In genomic region chr9:104002913-104003330, GRCm38 (mm10) we compare ENCODE assay signal across 8 mouse cellular contexts. TPM values are rescaled to one million over a fixed set of nuclear protein-coding genes. Genes with fewer than 3 reads are reported as not detected.
DNase-seq lines count a peak whose midpoint lies in the region; ATAC-seq and TF ChIP-seq lines count a peak whose summit lies in the region.

No protein-coding gene starts in this region.

- peaks cover 0 to 2% of the 10 kb centered on the region in 2 experiments for H3K36me3 ChIP-seq in CH12.LX (replicated peaks in 1 of 2; ENCODE audit: control insufficient read depth in 1 of 2, insufficient read depth in 1 of 2, low read length in 1 of 2)
- H3K36me3 ChIP-seq in hindbrain, embryonic 13.5 days = peaks cover 3% of the 10 kb centered on the region; the same call in 1 of the 2 replicates
- H3K36me3 ChIP-seq in limb, embryonic 10.5 days = peaks cover 10% of the 10 kb centered on the region

- no peak for TF ChIP-seq EP300 in CH12.LX (IDR thresholded peaks at IDR 0.05; ENCODE audit: low read length)

- no peaks in the 10 kb centered on the region for H3K9me3 ChIP-seq in CH12.LX (replicated peaks; ENCODE audit: low read length)
- no peaks in the 10 kb centered on the region for H3K9me3 ChIP-seq in hindbrain, embryonic 13.5 days
- no peaks in the 10 kb centered on the region for H3K9me3 ChIP-seq in limb, embryonic 10.5 days (replicated peaks)

- dilution Hi-C loops in CH12.LX (cut with MboI; ENCODE audit: extremely low pct_ligation_motif_present, extremely low pct_unique_long_range_greater_than_20kb, low sequenced_read_pairs) = no loop called here

- ATAC-seq in hindbrain, embryonic 13.5 days (ENCODE audit: low FRiP score) = peak; percentile 53

- TF ChIP-seq POLR2A in CH12.LX (IDR thresholded peaks at IDR 0.05; ENCODE audit: low read depth, low read length) = no peak

- peak; percentile 69 for TF ChIP-seq RAD21 in CH12.LX (IDR thresholded peaks at IDR 0.05; ENCODE audit: low read depth, low read length)

- peak overlapping the region; percentile 35; the same call in 1 of the 2 replicates for H3K9ac ChIP-seq in CH12.LX (ENCODE audit: insufficient read depth, low read depth)
- H3K9ac ChIP-seq in hindbrain, embryonic 13.5 days = peak overlapping the region; percentile 77

- 0% methylated on average over 37 of the region's 37 CpGs for WGBS in hindbrain, embryonic 13.5 days
- WGBS in limb, embryonic 10.5 days = under 1% methylated on average over 37 of the region's 37 CpGs

- 0 out of 2 replicates have a peak overlapping the region, but pooled peaks have one; percentile 7 for H3K27ac ChIP-seq in CH12.LX (ENCODE audit: insufficient read depth, low read depth)
- H3K27ac ChIP-seq in hindbrain, embryonic 13.5 days = peak overlapping the region; percentile 87
- H3K27ac ChIP-seq in limb, embryonic 10.5 days = peak overlapping the region; percentile 89

- peak overlapping the region; percentile 53 to 74 (median 62) for H3K4me3 ChIP-seq in CH12.LX (replicated peaks in 1 of 3; ENCODE audit: low read depth in 2 of 3, low read length in 2 of 3, poor library complexity in 1 of 3)
- peak overlapping the region; percentile 64 for H3K4me3 ChIP-seq in hindbrain, embryonic 13.5 days
- peak overlapping the region; percentile 86 for H3K4me3 ChIP-seq in limb, embryonic 10.5 days

- peak overlapping the region; percentile 62 for H3K4me2 ChIP-seq in CH12.LX (ENCODE audit: insufficient read depth, low read depth, poor library complexity, severe bottlenecking)
- H3K4me2 ChIP-seq in hindbrain, embryonic 13.5 days = peak overlapping the region; percentile 65

- H3K4me1 ChIP-seq in CH12.LX (ENCODE audit: control insufficient read depth in 1 of 2, insufficient read depth in 2 of 2) = peaks cover 3 to 7% of the 10 kb centered on the region in 2 experiments
- peaks cover 19% of the 10 kb centered on the region for H3K4me1 ChIP-seq in hindbrain, embryonic 13.5 days (replicated peaks)
- H3K4me1 ChIP-seq in limb, embryonic 10.5 days = peaks cover 12% of the 10 kb centered on the region

- no peaks in the 10 kb centered on the region for H3K79me2 ChIP-seq in CH12.LX (replicated peaks; ENCODE audit: control insufficient read depth, extremely low read depth, insufficient read depth, poor library complexity, severe bottlenecking)

- peak in 1 of 2 experiments; percentile 79; a peak in 2 of 4 replicates for TF ChIP-seq CTCF in CH12.LX (conservative IDR thresholded peaks at IDR 0.05 in 1 of 2, IDR thresholded peaks at IDR 0.05 in 1 of 2; ENCODE audit: low read depth in 2 of 2, low read length in 2 of 2)

- in situ Hi-C loops in CH12.LX (cut with MboI; ENCODE audit: low pct_ligation_motif_present, low pct_unique_long_range_greater_than_20kb, low sequenced_read_pairs) = loop anchor here (25.0 kb wide), 1 partner anchor 516 kb away; the partner anchor contains the start of gene Bfsp2

- DNase-seq in adrenal gland, postnatal 14 days = peak; percentile 82
- no peak for DNase-seq in adrenal gland, adult 2 months
- peak; percentile 67 for DNase-seq in CH12.LX (ENCODE audit: extremely low read depth)
- peak; percentile 92 for DNase-seq in embryo, embryonic 11 days
- DNase-seq in limb, embryonic 10.5 days (ENCODE audit: low spot score) = peak; percentile 83
- peak; percentile 82 for DNase-seq in mesoderm, embryonic 11.5 days (ENCODE audit: low read depth, low spot score)
- peak; percentile 58 to 67 for DNase-seq in spleen, postnatal 36 days (ENCODE audit: low spot score in 2 of 2)

- H3K27me3 ChIP-seq in CH12.LX (replicated peaks) = peaks cover 18% of the 10 kb centered on the region
- 0 out of 2 replicates have a peak, but pooled peaks cover 4% of the 10 kb centered on the region for H3K27me3 ChIP-seq in hindbrain, embryonic 13.5 days
- H3K27me3 ChIP-seq in limb, embryonic 10.5 days (ENCODE audit: low read depth, poor library complexity, severe bottlenecking) = 0 out of 2 replicates have a peak, but pooled peaks cover 4% of the 10 kb centered on the region

TF ChIP-seq in CH12.LX, 34 proteins besides CTCF, POLR2A, EP300 and RAD21:
- TF ChIP-seq TCF12 (IDR thresholded peaks at IDR 0.05; ENCODE audit: low read depth, low read length) (0 out of 2 replicates have a peak, but pooled peaks have one; percentile 9), SIN3A (IDR thresholded peaks at IDR 0.05; ENCODE audit: low read length) (peak; percentile 60; the same call in 1 of the 2 replicates), MEF2A (IDR thresholded peaks at IDR 0.05; ENCODE audit: borderline replicate concordance, low read depth, low read length) (no peak; the same call in 1 of the 2 replicates), RCOR1 (conservative IDR thresholded peaks at IDR 0.05; ENCODE audit: low read depth, low read length) (no peak), MYC (IDR thresholded peaks at IDR 0.05; ENCODE audit: low read depth, low read length) (no peak), SMC3 (IDR thresholded peaks at IDR 0.05; ENCODE audit: low read depth, low read length) (peak; percentile 49), ZNF384 (IDR thresholded peaks at IDR 0.05; ENCODE audit: low read depth, low read length) (no peak), TBP (conservative IDR thresholded peaks at IDR 0.05; ENCODE audit: low read depth, low read length) (0 out of 2 replicates have a peak, but pooled peaks have one; percentile 38), JUN (IDR thresholded peaks at IDR 0.05; ENCODE audit: insufficient read depth, low read depth, low read length) (no peak), MAFK (IDR thresholded peaks at IDR 0.05; ENCODE audit: insufficient replicate concordance, low read length) (no peak), MAZ (IDR thresholded peaks at IDR 0.05; ENCODE audit: low read depth, low read length) (no peak), KAT2A (IDR thresholded peaks at IDR 0.05; ENCODE audit: insufficient replicate concordance, low read length) (no peak), MXI1 (IDR thresholded peaks at IDR 0.05; ENCODE audit: low read depth, low read length) (peak; percentile 37; the same call in 1 of the 2 replicates), ZMIZ1 (IDR thresholded peaks at IDR 0.05; ENCODE audit: low read depth, low read length) (no peak), POLR2AphosphoS2 (IDR thresholded peaks at IDR 0.05; ENCODE audit: low read depth, low read length) (no peak), ELF1 (IDR thresholded peaks at IDR 0.05; ENCODE audit: low read depth, low read length) (0 out of 2 replicates have a peak, but pooled peaks have one; percentile 23), CHD2 (IDR thresholded peaks at IDR 0.05; ENCODE audit: low read length) (no peak), IRF4 (IDR thresholded peaks at IDR 0.05; ENCODE audit: low read depth, low read length) (peak; percentile 61; the same call in 1 of the 2 replicates), BHLHE40 (IDR thresholded peaks at IDR 0.05; ENCODE audit: low read depth, low read length) (no peak), CHD1 (IDR thresholded peaks at IDR 0.05; ENCODE audit: low read depth, low read length) (no peak), USF1 (IDR thresholded peaks at IDR 0.05; ENCODE audit: low read depth, low read length) (no peak), HCFC1 (IDR thresholded peaks at IDR 0.05; ENCODE audit: low read depth, low read length) (peak; percentile 39), NRF1 (IDR thresholded peaks at IDR 0.05; ENCODE audit: low read depth, low read length) (peak; percentile 42; the same call in 1 of the 2 replicates), UBTF (IDR thresholded peaks at IDR 0.05; ENCODE audit: low read depth, low read length) (peak; percentile 90), GABPA (IDR thresholded peaks at IDR 0.05; ENCODE audit: insufficient replicate concordance, low read depth, low read length) (no peak), PAX5 (IDR thresholded peaks at IDR 0.05; ENCODE audit: low read length) (no peak), USF2 (conservative IDR thresholded peaks at IDR 0.05; ENCODE audit: low read depth, low read length) (no peak), ZC3H11A (IDR thresholded peaks at IDR 0.05; ENCODE audit: low read depth, low read length) (no peak), E2F4 (IDR thresholded peaks at IDR 0.05; ENCODE audit: insufficient replicate concordance, low read depth, low read length) (no peak), JUND (conservative IDR thresholded peaks at IDR 0.05; ENCODE audit: low read depth, low read length) (no peak), MAX (IDR thresholded peaks at IDR 0.05; ENCODE audit: low read length) (peak; percentile 19; the same call in 1 of the 2 replicates), ZKSCAN1 (IDR thresholded peaks at IDR 0.05; ENCODE audit: borderline replicate concordance, low read depth, low read length) (no peak), NELFE (IDR thresholded peaks at IDR 0.05; ENCODE audit: low read depth, low read length) (0 out of 2 replicates have a peak, but pooled peaks have one; percentile 46), ETS1 (conservative IDR thresholded peaks at IDR 0.05; ENCODE audit: low read depth, low read length) (0 out of 2 replicates have a peak, but pooled peaks have one; percentile 5)

RNA-seq across cellular contexts. Expression of gene Nphp3, which starts 0.6 kb away (rescaled TPM):
- total RNA-seq in adrenal gland, postnatal 14 days (2021) = 3.0 and 4.7 TPM in 2 replicates
- 1 to 10 TPM; 2.3 to 4.7 TPM for total RNA-seq in adrenal gland, adult 2 months (2021)
- 8.4 and 8.6 TPM in 2 replicates for polyA plus RNA-seq in adrenal gland, adult 2 months (2012; rRNA removed)
- total RNA-seq in CH12.LX (2012; rRNA removed) = 2.2 and 2.3 TPM in 2 replicates
- total RNA-seq in CH12.LX (2014; rRNA removed) = 0.89 and 1.3 TPM in 2 replicates
- polyA plus RNA-seq in CH12.LX (2012; ENCODE audit: insufficient read length, low read depth) = 2.2 and 2.9 TPM in 2 replicates
- 2.9 and 3.9 TPM in 2 replicates for polyA plus RNA-seq in hindbrain, embryonic 13.5 days (2015; fragmentation: Nextera tagmentation; extraction: Ambion mirVana)
- 3.8 and 3.9 TPM in 2 replicates for polyA plus RNA-seq in limb, embryonic 10.5 days (2016; fragmentation: Nextera tagmentation; extraction: Ambion mirVana)

RNA-seq across cellular contexts. Expression of gene Gm28305, which starts 37.5 kb away (rescaled TPM):
- total RNA-seq in adrenal gland, postnatal 14 days (2021) = not detected in 2 replicates
- total RNA-seq in adrenal gland, adult 2 months (2021) = not detected
- not detected in 2 replicates for polyA plus RNA-seq in adrenal gland, adult 2 months (2012; rRNA removed)
- total RNA-seq in CH12.LX (2012; rRNA removed) (not detected in 2 replicates), CH12.LX (2014; rRNA removed) (not detected in 2 replicates)
- polyA plus RNA-seq in CH12.LX (2012; ENCODE audit: insufficient read length, low read depth) = not detected in 2 replicates
- not detected in 2 replicates for polyA plus RNA-seq in hindbrain, embryonic 13.5 days (2015; fragmentation: Nextera tagmentation; extraction: Ambion mirVana)
- polyA plus RNA-seq in limb, embryonic 10.5 days (2016; fragmentation: Nextera tagmentation; extraction: Ambion mirVana) = not detected in 2 replicates

Comparison
In these comparisons a context has a peak if more than half of its experiments do, and no peak if none do; other contexts are left out.
1. H3K27ac ChIP-seq: peak in every context shown above with its lines; median percentile 89 in limb, embryonic 10.5 days; 87 in hindbrain, embryonic 13.5 days; 7 in CH12.LX.